Mouse (Mus musculus): Measurements from ENCODE around the gene Mfap5.

DNA sequence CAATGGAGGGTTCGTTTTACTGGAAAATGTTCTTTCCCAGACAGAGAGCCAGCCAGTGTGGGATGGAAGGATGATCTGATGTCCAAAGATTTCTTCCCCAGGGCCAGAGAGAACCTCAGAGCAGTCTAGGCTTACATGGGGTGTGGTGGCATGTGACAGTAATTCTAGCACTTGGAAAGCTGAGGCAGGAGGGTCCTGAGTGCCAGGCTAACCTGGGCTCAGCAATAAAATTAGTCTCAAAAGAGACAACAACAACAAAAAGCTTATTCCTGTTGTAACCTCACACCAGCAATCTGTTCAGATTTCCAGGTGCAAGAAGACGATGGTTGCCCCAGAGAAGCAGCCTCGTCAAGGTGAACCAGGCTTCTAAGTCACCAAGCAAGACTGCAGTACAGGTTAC is at the start of gene Mfap5:
- TF ChIP-seq POLR2A (IDR thresholded peaks at IDR 0.05; ENCODE audit: borderline replicate concordance, extremely low read depth, low read depth, low read length) (no peak), CTCF (IDR thresholded peaks at IDR 0.05; ENCODE audit: insufficient read depth, low read length) (no peak)

All from lung, adult 2 months (tissue).